Mouse (Mus musculus) cerebellum, adult 2 months (tissue): ENCODE results near the gene Uri1.

ENCODE experiments used
- CTCF ChIP-seq: fragments of 200-500 bp; IDR thresholded peaks from 2 replicates; pipeline ENCODE4 v1.5.1; 2011; ENCODE audit warnings: low read depth, mild to moderate bottlenecking, control low read depth, low read length, moderate library complexity, borderline replicate concordance; ENCODE audit not compliant: insufficient read depth
- POLR2A ChIP-seq: fragments of 200-500 bp; IDR thresholded peaks from 2 replicates; pipeline ENCODE4 v1.6.1; 2011; ENCODE audit warnings: low read length, control low read depth, borderline replicate concordance; ENCODE audit not compliant: insufficient read depth

GRCm38 (mm10) chr7:37916762-37917439 is 106.5 kb downstream of the Uri1 start:
- no peak for TF ChIP-seq CTCF
- no peak for TF ChIP-seq POLR2A
